9 mouse cellular contexts compared by ENCODE assay signal in the genomic region with DNA sequence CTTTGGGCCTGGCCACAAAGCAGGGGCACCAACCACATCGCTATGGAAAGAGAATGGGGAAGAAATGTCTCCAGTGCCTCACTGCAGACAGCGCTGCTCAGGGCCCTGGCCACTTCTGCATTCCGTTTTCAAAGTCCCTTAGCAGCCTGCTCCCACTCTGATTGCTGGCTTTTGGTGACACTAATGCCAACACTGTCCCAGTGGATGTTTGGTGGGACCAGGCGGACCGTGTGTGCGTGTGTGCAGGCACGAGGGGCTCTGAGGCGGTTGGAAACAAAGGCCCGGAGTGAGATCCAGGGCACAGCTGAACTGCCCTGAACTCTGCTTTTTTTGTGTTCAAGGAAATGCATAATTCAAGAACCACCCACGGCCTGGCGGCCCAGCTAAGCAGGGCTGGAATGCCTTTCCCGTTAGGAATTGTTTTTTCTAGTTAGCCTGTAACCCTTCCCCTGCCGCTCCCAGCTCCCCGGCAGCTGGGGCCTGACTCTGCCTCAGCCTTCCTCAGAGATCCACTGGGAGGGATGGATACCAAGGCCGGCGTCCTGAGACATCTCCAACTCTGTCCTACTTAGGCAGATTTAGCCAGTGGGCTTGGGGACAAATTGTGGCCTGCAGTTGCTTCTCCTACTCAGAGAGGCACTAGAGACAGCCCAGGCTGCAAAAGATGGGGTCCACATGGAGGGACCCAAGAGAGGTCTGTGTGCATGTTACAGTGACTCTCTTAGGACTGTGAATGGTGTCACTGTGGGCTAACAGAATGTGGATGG.
A peak's percentile ranks its signal among the peaks of the same experiment; 100 is the strongest.
DNase-seq lines count a peak whose midpoint lies in the region; ATAC-seq and TF ChIP-seq lines count a peak whose summit lies in the region.
"Had no signal": no experiment of that assay in that cellular context is flagged by ENCODE, and none has a peak within 500 bp of the region (broad histone marks: within the 10 kb centered on the region; RNA-seq: fewer than 3 reads in every experiment).

No protein-coding gene starts in this region.

- no peaks in the 10 kb centered on the region for H3K27me3 ChIP-seq in lung, postnatal 0 days (replicated peaks; ENCODE audit: insufficient read depth, low read length)
- H3K27me3 ChIP-seq: CH12.LX had no signal

- no peaks in the 10 kb centered on the region for H3K36me3 ChIP-seq in lung, postnatal 0 days (ENCODE audit: insufficient read depth, low read length)

- H3K4me3 ChIP-seq in lung, postnatal 0 days (ENCODE audit: low read depth, low read length): no peak overlapping the region

- H3K9ac ChIP-seq in lung, postnatal 0 days (replicated peaks; ENCODE audit: low read depth): no peak overlapping the region

- TF ChIP-seq CTCF in lung, postnatal 0 days (IDR thresholded peaks at IDR 0.05): no peak

- peaks cover 13% of the 10 kb centered on the region; the same call in 1 of the 2 replicates for H3K4me1 ChIP-seq in lung, postnatal 0 days (ENCODE audit: insufficient read depth, low read depth, low read length)

- peak; percentile 49 for ATAC-seq in lung, postnatal 0 days
- ATAC-seq in activated CD4-positive, CD25-positive, alpha-beta regulatory T cell, adult 4 months: no peak

- 19% methylated on average over 16 of the region's 16 CpGs for WGBS in lung, postnatal 0 days

- H3K4me2 ChIP-seq in lung, postnatal 0 days (replicated peaks; ENCODE audit: low read depth, low read length): no peak overlapping the region

- peak overlapping the region; percentile 70 for H3K27ac ChIP-seq in lung, postnatal 0 days (ENCODE audit: low read length)

- H3K9me3 ChIP-seq in lung, postnatal 0 days (ENCODE audit: low read length): no peaks in the 10 kb centered on the region

- no peak for TF ChIP-seq EP300 in lung, postnatal 0 days (IDR thresholded peaks at IDR 0.05)

- peak; percentile 52 for DNase-seq in ovary, postnatal 36 days (ENCODE audit: low spot score)
- no peak for DNase-seq in ovary, postnatal 10 days (ENCODE audit: low spot score)
- peak; percentile 41 to 72 for DNase-seq in frontal cortex, adult 2 months (ENCODE audit: extremely low spot score in 1 of 2, low spot score in 1 of 2)
- peak; percentile 76 for DNase-seq in heart, postnatal 4 days
- DNase-seq in layer of hippocampus, adult 9-11 months: peak; percentile 55
- peak; percentile 65 for DNase-seq in lung, postnatal 0 days (ENCODE audit: low spot score)
- DNase-seq in right cerebral cortex, postnatal 10 days (ENCODE audit: low spot score in 2 of 2): peak; percentile 74 to 83
